Mouse (Mus musculus) heart, postnatal 0 days (tissue): ENCODE results near the gene Ttc28.

ENCODE experiments used
- CTCF ChIP-seq: IDR thresholded peaks from 2 replicates; pipeline ENCODE4 v1.5.1; 2016; ENCODE audit warnings: antibody characterized with exemption, control low read depth, low read depth
- EP300 ChIP-seq: IDR thresholded peaks from 2 replicates; pipeline ENCODE4 v1.6.1; 2016; ENCODE audit warnings: antibody characterized with exemption, low read depth

- no peak for TF ChIP-seq CTCF
- no peak for TF ChIP-seq EP300
Measured at GRCm38 (mm10) chr5:111229671-111230070, 350.1 kb downstream of the Ttc28 start.
